Mouse (Mus musculus) heart, embryonic 11.5 days (tissue): ENCODE data around the gene Olfr1134. TPM values are rescaled to one million over a fixed set of nuclear protein-coding genes. Genes with fewer than 3 reads are reported as not detected.
"Not testable (repeated sequence)": the region's sequence is repeated elsewhere in the genome, so short reads cannot be mapped to it uniquely, and the experiment has no call there.

Experiments used
- ATAC-seq: fragments of 200-750 bp; cut with Nextera tagmentation; replicated peaks from 2 replicates; pipeline ENCODE4 v1.8.0; 2017; ENCODE audit warnings: moderate library complexity; ENCODE audit not compliant: insufficient number of reproducible peaks, low FRiP score, low TSS enrichment
- H3K27ac ChIP-seq: fragments of 300-500 bp; sonication (generic); 2 replicates; pipeline ENCODE4 v1.5.1; 2014; ENCODE audit warnings: mild to moderate bottlenecking, low read depth, low read length
- H3K27me3 ChIP-seq: fragments of 300-500 bp; sonication (generic); 2 replicates; pipeline ENCODE4 v1.6.1; 2014; ENCODE audit warnings: mild to moderate bottlenecking, low read length, mixed read lengths; ENCODE audit not compliant: control insufficient read depth, insufficient read depth
- H3K36me3 ChIP-seq: fragments of 300-500 bp; sonication (generic); 2 replicates; pipeline ENCODE4 v1.6.1; 2014; ENCODE audit warnings: mild to moderate bottlenecking, low read length, moderate library complexity, mixed read lengths; ENCODE audit not compliant: control insufficient read depth, insufficient read depth
- H3K4me1 ChIP-seq: fragments of 300-500 bp; sonication (generic); 2 replicates; pipeline ENCODE4 v1.6.1; 2014; ENCODE audit warnings: low read length; ENCODE audit not compliant: control insufficient read depth, insufficient read depth
- H3K4me2 ChIP-seq: fragments of 300-500 bp; sonication (generic); 2 replicates; pipeline ENCODE4 v1.6.1; 2014; ENCODE audit warnings: mild to moderate bottlenecking, moderate library complexity
- H3K4me3 ChIP-seq: fragments of 300-500 bp; sonication (generic); 2 replicates; pipeline ENCODE4 v1.5.1; 2014; ENCODE audit warnings: low read depth, low read length
- H3K9ac ChIP-seq: fragments of 300-500 bp; sonication (generic); 2 replicates; pipeline ENCODE4 v1.6.1; 2014; ENCODE audit warnings: mild to moderate bottlenecking, low read depth, low read length, moderate library complexity
- H3K9me3 ChIP-seq: fragments of 300-500 bp; sonication (generic); replicated peaks from 2 replicates; pipeline ENCODE4 v1.6.1; 2016; ENCODE audit warnings: low read length; ENCODE audit not compliant: control insufficient read depth
- WGBS: fragments of 180-500 bp; shearing (Covaris S2); extraction: QIAGEN DNeasy Blood & Tissue Kit; methylation state at CpG from one replicate; pipeline ENCODE4 v1.1.7; 2014; ENCODE audit not compliant: insufficient replicate concordance; 5-methylcytosine and 5-hydroxymethylcytosine counted together
- polyA plus RNA-seq: library from polyadenylated mRNA; unstranded; fragments of >200 nt; fragmentation: Nextera tagmentation; extraction: Ambion mirVana; gene quantifications from 2 replicates; pipeline ENCODE4 v1.2.1, GENCODE M21; 2014

Olfr1134 gene
- not detected in 2 replicates for polyA plus RNA-seq

GRCm38 (mm10) chr2:87658360-87658759 is at the start of gene Olfr1134:
Gene Olfr1134, minus strand, starts transcription at chr2:87658460.
- WGBS, result 71% methylated on average over 2 of the region's 2 CpGs
- Histone ChIP-seq H3K4me2 (no peak within 1 kb of the TSS), H3K4me3 (no peak within 1 kb of the TSS), H3K4me1 (no peaks in the 10 kb centered on the region), H3K9me3 (no peaks in the 10 kb centered on the region), H3K27ac (no peak within 1 kb of the TSS), H3K9ac (no peak within 1 kb of the TSS), H3K36me3 (no peaks in the 10 kb centered on the region), H3K27me3 (no peaks in the 10 kb centered on the region)
- ATAC-seq, result no peak

- no peak within 1 kb of the TSS for H3K4me3 ChIP-seq
- H3K27ac ChIP-seq, result no peak within 1 kb of the TSS
- no peaks in the 10 kb centered on the region for H3K36me3 ChIP-seq
- no peak within 1 kb of the TSS for H3K4me2 ChIP-seq
- no peak for ATAC-seq
- H3K27me3 ChIP-seq, result no peaks in the 10 kb centered on the region
- no peaks in the 10 kb centered on the region for H3K4me1 ChIP-seq
- H3K9ac ChIP-seq, result no peak within 1 kb of the TSS
- H3K9me3 ChIP-seq, result no peaks in the 10 kb centered on the region
Measured at GRCm38 (mm10) chr2:87693847-87694246, 35.6 kb upstream of the Olfr1134 start, which contains the start of gene Olfr1136. Gene Olfr1136, minus strand, starts transcription at chr2:87693947.

- no peak for ATAC-seq
- H3K27me3 ChIP-seq, result no peaks in the 10 kb centered on the region
- H3K27ac ChIP-seq, result no peak within 1 kb of the TSS
- no peaks in the 10 kb centered on the region for H3K4me1 ChIP-seq
- H3K9ac ChIP-seq, result no peak within 1 kb of the TSS
- WGBS, result 19% methylated on average over 1 of the region's 1 CpGs
- no peak within 1 kb of the TSS for H3K4me2 ChIP-seq
- no peaks in the 10 kb centered on the region for H3K36me3 ChIP-seq
- no peak within 1 kb of the TSS for H3K4me3 ChIP-seq
- H3K9me3 ChIP-seq, result no peaks in the 10 kb centered on the region
Measured at GRCm38 (mm10) chr2:87673564-87673963, 15.3 kb upstream of the Olfr1134 start, which contains the start of gene Olfr1135. Gene Olfr1135, minus strand, starts transcription at chr2:87673664.

- Histone ChIP-seq H3K4me3 (no peak within 1 kb of the TSS), H3K27me3 (no peaks in the 10 kb centered on the region), H3K9me3 (no peaks in the 10 kb centered on the region), H3K4me2 (no peak within 1 kb of the TSS), H3K4me1 (no peaks in the 10 kb centered on the region), H3K9ac (no peak within 1 kb of the TSS), H3K27ac (no peak within 1 kb of the TSS), H3K36me3 (no peaks in the 10 kb centered on the region)
- ATAC-seq, result no peak
Measured at GRCm38 (mm10) chr2:87647274-87647673, 11.0 kb downstream of the Olfr1134 start, which contains the start of gene Olfr1133. Gene Olfr1133, minus strand, starts transcription at chr2:87647374.

- H3K36me3 ChIP-seq, result no peaks in the 10 kb centered on the region
- H3K9ac ChIP-seq, result no peak overlapping the region
- ATAC-seq, result no peak
- no peaks in the 10 kb centered on the region for H3K27me3 ChIP-seq
- no peaks in the 10 kb centered on the region for H3K9me3 ChIP-seq
- H3K27ac ChIP-seq, result no peak overlapping the region
- no peaks in the 10 kb centered on the region for H3K4me1 ChIP-seq
- H3K4me2 ChIP-seq, result no peak overlapping the region
- H3K4me3 ChIP-seq, result no peak overlapping the region
Measured at GRCm38 (mm10) chr2:87642441-87642840, 15.8 kb downstream of the Olfr1134 start.

GRCm38 (mm10) chr2:87637435-87637834 is 20.8 kb downstream of the Olfr1134 start, which contains the start of gene Olfr1132:
Gene Olfr1132, minus strand, starts transcription at chr2:87637535.
- no peak within 1 kb of the TSS for H3K9ac ChIP-seq
- H3K4me2 ChIP-seq, result no peak within 1 kb of the TSS
- no peaks in the 10 kb centered on the region for H3K27me3 ChIP-seq
- no peaks in the 10 kb centered on the region for H3K36me3 ChIP-seq
- no peak for ATAC-seq
- H3K27ac ChIP-seq, result no peak within 1 kb of the TSS
- no peaks in the 10 kb centered on the region for H3K4me1 ChIP-seq
- H3K4me3 ChIP-seq, result no peak within 1 kb of the TSS
- H3K9me3 ChIP-seq, result no peaks in the 10 kb centered on the region

GRCm38 (mm10) chr2:87626804-87627203 is 31.5 kb downstream of the Olfr1134 start, which contains the start of gene Olfr1131:
Gene Olfr1131, plus strand, starts transcription at chr2:87627104.
- no peak within 1 kb of the TSS for H3K27ac ChIP-seq
- H3K4me1 ChIP-seq, result no peaks in the 10 kb centered on the region
- no peak for ATAC-seq
- H3K4me3 ChIP-seq, result no peak within 1 kb of the TSS
- H3K9me3 ChIP-seq, result no peaks in the 10 kb centered on the region
- H3K9ac ChIP-seq, result no peak within 1 kb of the TSS
- H3K4me2 ChIP-seq, result no peak within 1 kb of the TSS
- no peaks in the 10 kb centered on the region for H3K27me3 ChIP-seq
- H3K36me3 ChIP-seq, result no peaks in the 10 kb centered on the region
- WGBS, result 61% methylated on average over 3 of the region's 3 CpGs

- H3K36me3 ChIP-seq, H3K4me1 ChIP-seq, H3K9me3 ChIP-seq, H3K27ac ChIP-seq, H3K9ac ChIP-seq, H3K4me3 ChIP-seq, H3K27me3 ChIP-seq, H3K4me2 ChIP-seq, ATAC-seq: not testable (repeated sequence)
Measured at GRCm38 (mm10) chr2:87605912-87606311, 52.3 kb downstream of the Olfr1134 start, which contains the start of gene Olfr1130. Gene Olfr1130, plus strand, starts transcription at chr2:87606212.
